Comparison of ENCODE assay signal across 24 mouse cellular contexts in genomic region chr7:127497382-127497781, GRCm38 (mm10).
"Had no signal": no experiment of that assay in that cellular context is flagged by ENCODE, and none has a peak within 500 bp of the region (broad histone marks: within the 10 kb centered on the region; RNA-seq: fewer than 3 reads in every experiment).

No protein-coding gene starts in this region.

- H3K4me3 ChIP-seq: gastrocnemius, adult 2 months; heart, embryonic 10.5 days; heart, embryonic 12.5 days; hindbrain, embryonic 10.5 days; hindbrain, embryonic 12.5 days; intestine, embryonic 15.5 days; layer of hippocampus, adult 2 months; left cerebral cortex, adult 2 months; limb, embryonic 10.5 days; limb, embryonic 12.5 days had no signal

- DNase-seq: gastrocnemius, adult 2 months; gastrocnemius, postnatal 10 days; gastrocnemius, postnatal 25 days; heart, adult 18-20 months; heart, postnatal 10 days; heart, postnatal 4 days; kidney, adult 18-20 months; kidney, adult 8-10 months; kidney, postnatal 10 days; kidney, postnatal 25 days; kidney, postnatal 4 days had no signal

- ATAC-seq: hindbrain, embryonic 16.5 days; inflammation-experienced regulatory T-cells, adult 6 months; intestine, embryonic 15.5 days; intestine, postnatal 0 days had no signal

- H3K4me2 ChIP-seq: heart, embryonic 12.5 days; hindbrain, embryonic 12.5 days; hindbrain, embryonic 14.5 days; intestine, embryonic 15.5 days; limb, embryonic 12.5 days had no signal

- H3K9ac ChIP-seq: heart, embryonic 12.5 days; hindbrain, embryonic 12.5 days; hindbrain, embryonic 14.5 days; intestine, embryonic 15.5 days; limb, embryonic 12.5 days had no signal

- H3K27me3 ChIP-seq: heart, embryonic 12.5 days; hindbrain, embryonic 12.5 days; intestine, embryonic 15.5 days; limb, embryonic 12.5 days had no signal

- H3K36me3 ChIP-seq: intestine, embryonic 15.5 days had no signal

- H3K27ac ChIP-seq: gastrocnemius, adult 2 months; heart, embryonic 10.5 days; hindbrain, embryonic 10.5 days; hindbrain, embryonic 12.5 days; hindbrain, embryonic 14.5 days; intestine, embryonic 15.5 days; layer of hippocampus, adult 2 months; left cerebral cortex, adult 2 months; limb, embryonic 10.5 days; limb, embryonic 12.5 days had no signal

- H3K4me1 ChIP-seq: hindbrain, embryonic 10.5 days; hindbrain, embryonic 12.5 days; intestine, embryonic 15.5 days; limb, embryonic 10.5 days; limb, embryonic 12.5 days had no signal

- H3K9me3 ChIP-seq: heart, embryonic 10.5 days; heart, embryonic 12.5 days; hindbrain, embryonic 10.5 days; hindbrain, embryonic 12.5 days; intestine, embryonic 15.5 days; limb, embryonic 10.5 days; limb, embryonic 12.5 days had no signal
